Mouse (Mus musculus): Measurements from ENCODE around the gene 1700013G24Rik. TPM values are rescaled to one million over a fixed set of nuclear protein-coding genes. Genes with fewer than 3 reads are reported as not detected.

Gene 1700013G24Rik
- total and polyA plus RNA-seq, 3 experiments = not detected

GRCm38 (mm10) chr4:137495501-137496100 is 42.5 kb downstream of the 1700013G24Rik start:
- DNase-seq = no peak

DNA sequence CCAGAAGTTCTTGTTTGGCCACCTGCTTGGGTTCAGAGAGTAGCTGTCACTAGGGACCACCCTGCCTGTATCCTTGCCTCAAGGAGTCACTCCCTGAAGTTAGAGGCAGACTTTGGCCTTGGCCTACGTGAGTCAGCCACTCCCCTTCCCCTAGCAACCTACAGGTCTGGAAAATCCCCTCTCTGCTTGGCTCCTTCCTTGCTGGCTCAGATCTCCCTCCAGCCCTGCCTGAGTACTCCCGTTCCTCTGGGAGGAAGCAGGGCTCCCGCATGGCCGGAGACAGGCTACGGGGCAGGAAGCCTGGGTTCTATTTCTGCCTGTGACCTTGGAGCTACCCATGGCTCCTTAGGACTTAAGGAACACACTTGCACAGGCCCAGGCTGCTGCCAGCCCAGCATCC is 44.3 kb downstream of the 1700013G24Rik start:
- peak; percentile 82 for DNase-seq

DNA sequence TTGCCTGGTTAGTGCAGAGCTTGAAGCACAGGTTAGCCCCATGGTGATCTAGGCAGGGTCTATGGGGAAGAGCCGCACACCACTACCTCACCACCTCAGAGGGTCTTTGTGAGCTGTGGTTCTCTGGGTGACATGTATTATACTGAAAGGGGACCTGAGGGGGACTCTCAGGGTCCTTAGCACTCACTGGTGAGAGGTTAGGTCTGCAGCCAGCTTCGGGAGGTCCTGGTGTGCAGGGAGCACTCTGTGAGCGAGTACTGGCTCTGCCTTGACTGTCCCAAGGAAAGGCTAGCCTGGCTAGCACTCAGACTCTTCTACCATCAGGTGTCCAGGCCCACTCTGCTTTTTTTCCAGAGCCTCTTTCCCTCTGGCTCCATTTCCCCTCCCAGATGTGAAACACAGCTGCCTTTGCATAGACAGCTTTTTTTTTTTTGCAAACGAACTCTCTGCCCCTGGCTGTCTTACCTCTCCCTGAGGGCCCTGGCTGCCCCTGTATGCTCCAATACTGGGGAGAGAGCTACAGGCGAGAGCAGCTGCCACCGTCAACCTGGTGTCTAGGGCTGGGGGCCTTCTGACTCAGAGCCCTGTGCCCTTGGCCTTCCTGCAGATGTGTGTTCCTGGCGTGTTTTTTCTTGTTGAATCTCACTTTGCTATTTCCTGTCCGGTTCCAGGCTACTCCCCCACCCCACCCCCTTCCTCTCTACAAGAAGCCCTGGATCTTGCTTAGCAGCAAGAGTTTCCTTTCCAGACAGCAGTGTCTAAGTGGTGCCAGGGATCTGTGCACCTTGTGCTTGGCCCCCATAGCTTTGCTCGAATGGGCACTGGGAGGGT is 45.0 kb downstream of the 1700013G24Rik start:
- DNase-seq = peak; percentile 86

- DNase-seq = no peak
These were observed 45.9 kb downstream of the 1700013G24Rik start for GRCm38 (mm10) chr4:137498882-137499583.

GRCm38 (mm10) chr4:137500149-137500548 is 47.1 kb downstream of the 1700013G24Rik start:
- no peak for DNase-seq

DNA sequence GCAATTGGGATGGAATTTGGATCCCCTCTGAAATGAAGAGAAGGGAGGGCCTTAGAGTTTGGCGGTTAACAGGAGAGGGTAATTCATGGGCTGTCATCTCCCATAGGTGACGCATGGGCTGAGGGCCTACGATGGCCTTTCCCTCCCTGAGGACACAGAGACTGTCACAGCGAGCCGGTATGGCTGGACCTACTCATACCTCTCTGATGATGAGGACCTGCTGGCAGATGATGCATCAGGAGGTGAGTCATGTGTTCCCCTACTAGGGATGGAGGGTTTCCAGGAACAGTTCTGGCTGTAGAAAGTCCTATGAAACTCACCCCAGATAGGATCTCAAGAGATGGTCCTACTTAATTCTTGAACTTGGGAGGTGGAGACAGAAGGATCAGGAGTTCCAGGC is 47.9 kb downstream of the 1700013G24Rik start:
- DNase-seq = peak; percentile 85

- no peak for DNase-seq
These were observed 49.1 kb downstream of the 1700013G24Rik start for GRCm38 (mm10) chr4:137502183-137502582.

DNA sequence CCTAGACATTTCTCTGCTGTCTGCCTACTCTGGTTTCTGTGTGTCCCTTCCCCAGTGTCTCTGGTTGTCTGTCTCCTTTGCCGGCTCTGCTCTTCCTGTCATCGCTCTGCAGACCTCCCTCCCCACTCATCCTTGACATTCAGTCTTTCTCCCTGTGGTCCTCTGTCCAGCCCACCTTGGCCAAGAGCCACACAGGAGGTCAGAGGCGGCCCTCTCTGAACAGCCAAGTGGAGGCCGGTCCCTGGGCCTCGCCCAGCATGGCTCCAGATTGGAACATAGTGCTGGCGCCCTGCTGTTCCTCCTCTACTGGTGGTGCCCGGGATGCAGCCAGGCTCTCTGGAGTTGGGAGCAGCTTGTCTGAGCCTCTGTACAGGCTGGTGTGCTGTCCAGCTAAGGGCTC is 49.7 kb downstream of the 1700013G24Rik start:
- peak; percentile 89 for DNase-seq

- DNase-seq = no peak
These were observed 50.5 kb downstream of the 1700013G24Rik start for GRCm38 (mm10) chr4:137503509-137503971.

Other genes starting within 250 kb of the 1700013G24Rik start
- 10 to 100 TPM; 73.0 to 83.3 TPM for gene Wnt4, start 175.8 kb upstream of the 1700013G24Rik start, total RNA-seq (2021)
- gene Wnt4, start 175.8 kb upstream of the 1700013G24Rik start, polyA plus RNA-seq (2012; rRNA removed) = 76.8 and 107 TPM in 2 replicates
- gene Cdc42, start 95.6 kb upstream of the 1700013G24Rik start, total RNA-seq (2021) = 100 to 1,000 TPM; 419 to 486 TPM
- 23.1 and 24.7 TPM in 2 replicates for gene Cdc42, start 95.6 kb upstream of the 1700013G24Rik start, polyA plus RNA-seq (2012; rRNA removed)
- not detected for gene Cela3a, start 43.5 kb upstream of the 1700013G24Rik start, total RNA-seq (2021)
- not detected in 2 replicates for gene Cela3a, start 43.5 kb upstream of the 1700013G24Rik start, polyA plus RNA-seq (2012; rRNA removed)
- gene Cela3b, start 22.7 kb upstream of the 1700013G24Rik start, total RNA-seq (2021) = not detected
- 0.16 and 0.33 TPM in 2 replicates for gene Cela3b, start 22.7 kb upstream of the 1700013G24Rik start, polyA plus RNA-seq (2012; rRNA removed)
- gene Hspg2, start 15.5 kb downstream of the 1700013G24Rik start, total RNA-seq (2021) = 100 to 1,000 TPM in 1 of 2 experiments, 10 to 100 TPM in 1; 87.4 to 150 TPM
- 122 and 125 TPM in 2 replicates for gene Hspg2, start 15.5 kb downstream of the 1700013G24Rik start, polyA plus RNA-seq (2012; rRNA removed)
- gene Ldlrad2, start 121.3 kb downstream of the 1700013G24Rik start, total RNA-seq (2021) = not detected
- 0.67 TPM in 1 of 2 replicates, not detected in the other for gene Ldlrad2, start 121.3 kb downstream of the 1700013G24Rik start, polyA plus RNA-seq (2012; rRNA removed)
- gene Usp48, start 140.5 kb downstream of the 1700013G24Rik start, total RNA-seq (2021) = 100 to 1,000 TPM; 100 to 101 TPM
- 52.2 and 58.9 TPM in 2 replicates for gene Usp48, start 140.5 kb downstream of the 1700013G24Rik start, polyA plus RNA-seq (2012; rRNA removed)
- 100 to 1,000 TPM; 119 to 172 TPM for gene Rap1gap, start 211.4 kb downstream of the 1700013G24Rik start, total RNA-seq (2021)
- 489 and 541 TPM in 2 replicates for gene Rap1gap, start 211.4 kb downstream of the 1700013G24Rik start, polyA plus RNA-seq (2012; rRNA removed)

Measured in adrenal gland, adult 2 months (tissue).